Mouse (Mus musculus) liver, embryonic 14.5 days (tissue): Measurements from ENCODE around the gene Arsa.

ENCODE experiments used
- CTCF ChIP-seq: IDR thresholded peaks from 2 replicates; pipeline ENCODE4 v1.5.1; 2016; ENCODE audit warnings: antibody characterized with exemption, low read depth, control low read depth
- EP300 ChIP-seq: IDR thresholded peaks from 2 replicates; pipeline ENCODE4 v1.6.1; 2016; ENCODE audit warnings: antibody characterized with exemption, low read depth

GRCm38 (mm10) chr15:89500221-89500791 lies 23.1 kb upstream of the Arsa start:
- TF ChIP-seq CTCF (no peak), EP300 (no peak)
